Mouse (Mus musculus) embryonic facial prominence, embryonic 10.5 days (tissue): ENCODE measurements around the gene Hoxb9. TPM values are rescaled to one million over a fixed set of nuclear protein-coding genes. Genes with fewer than 3 reads are reported as not detected.

ENCODE experiments used
- DNase-seq: peaks from one replicate; pipeline ENCODE4 v3.0.0-alpha.2; 2017; ENCODE audit warnings: low spot score
- H3K27ac ChIP-seq: fragments of 300-500 bp; sonication (generic); replicated peaks from 2 replicates; pipeline ENCODE4 v1.5.1; 2016; ENCODE audit warnings: mild to moderate bottlenecking
- H3K27me3 ChIP-seq: fragments of 300-500 bp; sonication (generic); replicated peaks from 2 replicates; pipeline ENCODE4 v1.6.1; 2016; ENCODE audit warnings: low read depth, mild to moderate bottlenecking; ENCODE audit not compliant: poor library complexity, severe bottlenecking
- H3K36me3 ChIP-seq: fragments of 300-500 bp; sonication (generic); replicated peaks from 2 replicates; pipeline ENCODE4 v1.6.1; 2016; ENCODE audit warnings: mild to moderate bottlenecking, moderate library complexity
- H3K4me1 ChIP-seq: fragments of 300-500 bp; sonication (generic); 2 replicates; pipeline ENCODE4 v1.6.1; 2016
- H3K4me3 ChIP-seq: fragments of 300-500 bp; sonication (generic); 2 replicates; pipeline ENCODE4 v1.5.1; 2016; ENCODE audit warnings: mild to moderate bottlenecking, moderate library complexity
- H3K9me3 ChIP-seq: fragments of 300-500 bp; sonication (generic); 2 replicates; pipeline ENCODE4 v1.6.1; 2016; ENCODE audit warnings: mild to moderate bottlenecking
- WGBS: fragments of 180-500 bp; shearing (Covaris S2); methylation state at CpG from one replicate; pipeline ENCODE4 v1.1.7; 2016; 5-methylcytosine and 5-hydroxymethylcytosine counted together
- polyA plus RNA-seq: library from polyadenylated mRNA; unstranded; fragments of >200 nt; fragmentation: Nextera tagmentation; extraction: Ambion mirVana; gene quantifications from 2 replicates; pipeline ENCODE4 v1.2.1, GENCODE M21; 2016

Gene Hoxb9
- polyA plus RNA-seq, 1 experiment from 2014 or later: not detected

DNA sequence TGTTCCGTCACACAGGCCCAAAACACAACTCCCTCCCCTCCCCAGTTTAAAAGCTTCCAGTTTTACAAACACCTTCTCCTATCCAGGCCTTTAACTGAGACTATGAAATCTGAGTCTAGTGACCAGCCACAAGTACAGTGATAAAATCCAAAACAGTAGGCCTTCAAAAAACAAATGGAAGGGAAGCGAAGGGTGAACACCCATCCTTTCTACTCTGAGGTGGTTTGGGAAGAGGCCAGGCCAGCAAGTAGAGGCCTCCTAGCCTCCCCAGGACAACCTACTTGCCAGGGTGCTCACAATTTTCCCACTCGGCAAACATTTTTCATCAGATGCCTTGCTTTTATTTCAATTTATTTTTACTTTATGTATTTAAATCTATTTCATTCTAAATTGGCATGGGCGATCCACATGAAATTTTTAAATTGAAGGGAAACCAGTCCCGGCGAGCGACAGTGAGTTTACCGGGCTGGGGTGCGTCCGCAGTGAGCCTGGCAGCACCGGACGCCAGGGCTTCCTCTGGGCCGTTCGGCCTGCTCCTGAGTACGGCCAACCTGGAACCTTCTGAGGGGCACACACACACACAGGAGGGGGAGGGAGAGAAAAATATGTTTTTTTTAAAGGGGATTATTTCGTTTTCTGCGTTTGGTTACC lies 19.6 kb downstream of the Hoxb9 start:
- H3K27me3 ChIP-seq: peaks cover 100% of the 10 kb centered on the region
- WGBS: 2% methylated on average over 17 of the region's 17 CpGs

DNA sequence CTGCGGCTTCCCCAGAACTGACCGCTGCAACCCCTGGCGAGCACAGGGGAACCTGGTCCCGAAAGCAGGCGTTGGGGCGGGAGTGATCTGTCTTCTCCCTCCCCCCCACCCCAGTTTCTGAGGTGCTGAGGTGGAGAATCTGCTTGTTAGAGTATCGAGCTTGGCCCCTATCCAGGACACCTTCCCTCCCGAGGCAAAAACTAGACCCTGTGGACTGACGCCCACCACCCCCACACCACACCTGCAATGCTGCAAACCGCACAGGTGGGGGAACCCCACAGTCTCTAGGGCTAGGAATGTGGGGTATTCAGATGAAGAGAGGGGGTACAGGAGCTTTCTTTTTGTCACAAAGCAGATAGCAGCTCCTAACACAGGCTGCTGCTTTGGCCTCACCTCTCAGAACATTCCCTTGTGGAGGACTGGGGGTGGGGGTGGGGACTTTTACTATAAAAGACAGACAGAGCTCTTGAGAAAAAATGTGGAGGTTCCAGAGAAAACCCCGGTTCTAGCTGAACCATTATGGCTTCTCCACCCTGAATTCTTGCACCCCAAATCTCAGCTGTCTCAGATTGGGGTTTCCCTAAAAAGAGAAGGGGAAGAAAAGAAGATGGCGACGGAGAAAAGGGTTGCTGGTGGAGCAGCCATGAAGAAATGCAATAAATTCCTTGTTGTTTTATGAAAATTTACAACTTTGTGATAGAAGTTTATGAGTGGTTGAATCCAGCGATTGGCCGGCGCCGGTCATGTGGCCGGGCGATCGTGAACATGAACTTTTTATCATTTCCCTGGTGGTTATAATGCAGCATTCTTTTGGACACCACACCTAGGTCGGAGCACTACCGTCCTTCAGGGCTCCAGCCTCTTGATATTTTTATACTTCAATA lies 20.7 kb downstream of the Hoxb9 start, which contains the start of gene Hoxb6:
Hoxb6 (plus strand) TSS at position 796 of the 884 bp plus-strand sequence.
- no peak within 1 kb of the TSS for H3K27ac ChIP-seq
- DNase-seq: no peak
- H3K27me3 ChIP-seq: peaks cover 100% of the 10 kb centered on the region
- no peaks in the 10 kb centered on the region for H3K9me3 ChIP-seq
- peaks cover 1% of the 10 kb centered on the region; the same call in 1 of the 2 replicates for H3K4me1 ChIP-seq
- WGBS: 2% methylated on average over 22 of the region's 22 CpGs
- no peak within 1 kb of the TSS for H3K4me3 ChIP-seq
- no peaks in the 10 kb centered on the region for H3K36me3 ChIP-seq

More for the DNA sequence above, 19.6 kb downstream of the Hoxb9 start:
- H3K36me3 ChIP-seq: no peaks in the 10 kb centered on the region
- peaks cover 5% of the 10 kb centered on the region; the same call in 1 of the 2 replicates for H3K4me1 ChIP-seq
- no peaks in the 10 kb centered on the region for H3K9me3 ChIP-seq
- H3K27ac ChIP-seq: no peak overlapping the region
- no peak overlapping the region for H3K4me3 ChIP-seq
- DNase-seq: no peak

DNA sequence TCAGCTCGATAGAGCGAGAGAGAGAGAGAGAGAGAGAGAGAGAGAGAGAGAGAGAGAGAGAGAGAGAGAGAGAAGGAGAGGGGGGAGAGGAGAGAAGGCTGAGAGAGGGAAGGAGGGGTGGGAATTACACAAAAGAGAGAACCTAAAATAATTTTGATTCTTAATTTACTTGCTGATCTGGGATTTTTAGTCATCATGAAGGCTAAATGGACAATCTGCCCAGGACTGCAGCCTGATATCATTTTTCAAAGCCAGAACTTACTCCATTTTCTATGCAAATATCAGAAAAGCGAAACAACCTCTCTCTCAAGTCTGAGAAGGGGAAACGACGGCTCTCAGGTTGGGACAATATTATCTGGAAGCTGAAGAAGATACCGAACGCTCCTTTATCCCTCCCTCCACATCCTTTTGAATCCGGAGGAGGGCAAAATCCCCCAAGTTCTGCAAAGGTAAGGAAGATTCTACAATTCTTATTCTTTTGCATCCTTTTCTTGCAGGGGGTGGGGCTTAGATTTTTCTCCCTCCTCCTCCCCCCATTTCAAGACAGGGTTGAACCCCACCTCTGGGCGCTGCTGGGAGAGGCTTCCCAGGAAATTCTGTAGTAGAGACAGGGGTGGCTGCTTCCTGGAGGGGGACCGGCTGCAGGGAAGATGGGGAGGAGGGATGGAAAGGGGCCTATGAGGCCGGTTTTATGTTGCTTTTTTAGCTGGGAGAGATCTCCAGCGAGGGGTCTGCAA lies 21.5 kb downstream of the Hoxb9 start:
- peaks cover 100% of the 10 kb centered on the region for H3K27me3 ChIP-seq
- no peak for DNase-seq
- H3K36me3 ChIP-seq: no peaks in the 10 kb centered on the region
- H3K27ac ChIP-seq: no peak overlapping the region
- no peaks in the 10 kb centered on the region for H3K4me1 ChIP-seq
- H3K4me3 ChIP-seq: no peak overlapping the region
- under 1% methylated on average over 12 of the region's 12 CpGs for WGBS
- H3K9me3 ChIP-seq: no peaks in the 10 kb centered on the region

DNA sequence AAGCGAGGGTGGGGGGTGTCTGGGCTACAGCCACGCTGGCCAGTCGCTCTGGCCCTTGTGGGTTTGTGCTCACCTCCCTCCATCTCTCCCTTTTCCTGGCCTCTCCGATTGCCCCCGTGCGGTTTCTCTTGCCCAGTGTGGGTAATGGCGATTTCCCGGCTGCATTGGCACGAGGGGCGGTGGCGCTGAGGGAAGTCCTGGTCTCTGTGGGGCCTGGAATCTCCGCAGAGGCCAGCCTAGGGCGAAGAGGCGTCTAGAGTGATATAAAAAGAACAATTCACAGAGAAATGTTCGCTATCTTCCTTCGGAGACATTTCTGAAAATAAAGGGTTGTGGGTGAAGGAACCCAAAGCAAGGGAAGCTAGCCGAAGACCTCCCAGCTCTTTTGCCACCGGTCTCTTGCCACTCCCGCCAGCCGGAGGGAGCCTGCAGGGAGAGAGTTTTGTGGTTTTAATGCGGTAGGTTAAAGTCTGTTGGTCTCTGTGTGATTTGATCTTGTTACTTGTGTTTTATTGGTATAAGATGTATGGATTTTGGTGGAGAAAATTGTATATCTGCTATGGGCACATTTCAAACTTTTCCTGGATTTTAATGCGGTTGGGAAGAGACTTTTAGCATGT lies 22.2 kb downstream of the Hoxb9 start:
- no peak overlapping the region for H3K27ac ChIP-seq
- WGBS: 1% methylated on average over 22 of the region's 22 CpGs
- no peak overlapping the region for H3K4me3 ChIP-seq
- H3K27me3 ChIP-seq: peaks cover 100% of the 10 kb centered on the region
- no peaks in the 10 kb centered on the region for H3K4me1 ChIP-seq
- H3K9me3 ChIP-seq: no peaks in the 10 kb centered on the region
- H3K36me3 ChIP-seq: no peaks in the 10 kb centered on the region
- DNase-seq: no peak

DNA sequence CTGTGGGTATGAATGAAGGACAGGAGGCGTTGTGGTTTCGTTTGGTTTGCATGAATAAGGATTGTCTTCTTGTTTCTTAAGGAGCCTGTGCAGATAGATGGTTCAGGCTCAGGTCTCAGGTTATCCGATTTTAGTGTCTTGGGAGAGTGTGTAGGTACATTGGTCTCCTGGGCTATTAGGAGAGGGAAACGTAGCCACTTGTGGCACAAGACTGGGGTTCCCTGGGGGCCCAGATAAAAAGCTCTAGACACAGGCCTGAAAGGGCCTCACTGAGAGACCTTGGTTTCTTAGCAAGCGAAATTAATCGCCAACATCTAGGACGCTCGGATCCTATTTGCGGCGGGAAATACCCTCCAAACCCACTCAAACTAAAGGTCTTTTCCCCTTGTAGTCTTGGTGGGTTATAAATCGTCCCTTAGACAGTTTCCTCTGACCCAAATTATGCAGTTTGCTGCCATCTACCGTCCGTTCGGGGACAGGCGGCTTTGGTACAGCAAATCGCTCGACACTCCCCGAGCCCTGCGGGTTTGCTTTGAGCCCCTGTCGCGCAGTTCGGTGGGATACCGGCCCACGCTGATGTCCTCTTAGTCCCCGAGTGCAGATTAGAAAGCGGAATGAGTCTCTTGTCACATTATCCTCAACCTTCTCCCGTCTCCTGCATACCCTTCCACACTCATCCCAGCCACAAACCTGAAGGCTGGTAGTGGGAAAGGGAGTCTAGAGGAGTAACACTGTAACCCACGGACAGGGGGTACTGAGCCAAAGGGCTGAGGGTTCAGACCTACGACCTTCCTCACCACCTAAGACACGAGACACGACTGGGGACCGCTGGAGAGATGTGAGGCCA lies 23.2 kb downstream of the Hoxb9 start:
- Histone ChIP-seq H3K4me3 (no peak overlapping the region), H3K27me3 (peaks cover 100% of the 10 kb centered on the region), H3K9me3 (no peaks in the 10 kb centered on the region), H3K36me3 (no peaks in the 10 kb centered on the region), H3K27ac (no peak overlapping the region), H3K4me1 (peaks cover 4% of the 10 kb centered on the region)
- peak; percentile 82 for DNase-seq
- WGBS: under 1% methylated on average over 32 of the region's 32 CpGs

DNA sequence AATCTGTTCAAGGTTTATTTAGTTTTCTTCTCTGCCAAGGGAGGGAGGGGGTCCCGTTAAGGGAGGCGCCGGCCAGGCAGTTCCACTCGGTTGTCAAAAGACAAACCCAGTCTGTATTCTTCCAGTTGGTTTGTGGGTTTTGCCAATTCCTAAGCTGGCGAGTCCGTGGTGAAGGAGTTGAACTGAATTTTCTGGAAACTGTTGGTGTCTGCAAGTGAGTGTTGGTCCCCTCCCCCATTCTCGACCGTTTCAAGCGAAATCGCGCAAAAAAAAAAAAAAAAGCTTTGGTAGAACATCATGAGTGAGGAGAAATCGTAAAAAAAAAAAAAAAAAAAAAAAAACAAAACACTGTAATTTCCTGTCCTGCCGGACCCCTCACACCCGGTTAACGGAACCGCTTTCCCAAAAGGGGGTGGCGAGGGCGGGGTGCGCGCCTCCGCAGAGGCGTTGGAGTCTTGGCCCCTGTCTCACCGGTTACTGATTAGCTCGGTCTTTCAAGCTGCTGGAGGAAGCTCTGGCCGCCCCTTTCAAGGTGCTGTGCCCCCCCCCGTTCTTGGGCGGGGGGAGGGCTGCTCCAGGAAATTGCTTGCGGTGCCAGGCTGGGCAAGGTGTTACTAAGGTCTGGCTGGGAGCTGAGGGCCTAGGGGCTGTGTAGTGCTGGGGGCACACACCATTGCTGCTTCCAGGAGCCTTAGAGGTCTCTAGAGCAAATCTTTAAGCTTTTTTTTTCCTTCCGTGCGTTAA lies 24.0 kb downstream of the Hoxb9 start:
- no peak for DNase-seq

DNA sequence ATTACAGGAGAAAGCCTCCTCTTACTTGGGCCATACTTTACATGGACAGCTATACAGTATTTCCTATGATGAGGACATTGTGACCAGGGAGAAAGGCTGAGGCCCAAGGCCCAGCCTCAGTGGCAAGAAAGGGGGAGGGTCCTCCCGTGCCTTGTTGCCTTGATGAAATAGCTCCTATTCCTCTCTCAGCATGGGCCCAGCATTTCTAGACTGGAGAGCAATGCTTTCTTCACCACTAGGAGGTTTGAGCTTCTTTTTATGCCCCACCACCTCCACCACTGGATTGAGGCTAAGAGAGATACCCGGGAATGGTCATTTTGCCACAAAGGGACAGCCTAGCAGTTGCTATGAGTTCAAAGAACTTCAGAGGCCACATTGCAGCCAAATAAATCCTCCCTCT lies 25.7 kb downstream of the Hoxb9 start:
- Histone ChIP-seq H3K27me3 (peaks cover 100% of the 10 kb centered on the region), H3K36me3 (no peaks in the 10 kb centered on the region), H3K4me1 (peaks cover 14% of the 10 kb centered on the region), H3K27ac (no peak overlapping the region), H3K4me3 (no peak overlapping the region), H3K9me3 (no peaks in the 10 kb centered on the region)
- WGBS: under 1% methylated on average over 2 of the region's 2 CpGs
- DNase-seq: no peak

More for the DNA sequence above, 24.0 kb downstream of the Hoxb9 start:
- Histone ChIP-seq H3K27ac (no peak overlapping the region), H3K4me1 (peaks cover 6% of the 10 kb centered on the region), H3K4me3 (no peak overlapping the region), H3K27me3 (peaks cover 100% of the 10 kb centered on the region), H3K9me3 (no peaks in the 10 kb centered on the region), H3K36me3 (no peaks in the 10 kb centered on the region)
- 1% methylated on average over 30 of the region's 30 CpGs for WGBS

DNA sequence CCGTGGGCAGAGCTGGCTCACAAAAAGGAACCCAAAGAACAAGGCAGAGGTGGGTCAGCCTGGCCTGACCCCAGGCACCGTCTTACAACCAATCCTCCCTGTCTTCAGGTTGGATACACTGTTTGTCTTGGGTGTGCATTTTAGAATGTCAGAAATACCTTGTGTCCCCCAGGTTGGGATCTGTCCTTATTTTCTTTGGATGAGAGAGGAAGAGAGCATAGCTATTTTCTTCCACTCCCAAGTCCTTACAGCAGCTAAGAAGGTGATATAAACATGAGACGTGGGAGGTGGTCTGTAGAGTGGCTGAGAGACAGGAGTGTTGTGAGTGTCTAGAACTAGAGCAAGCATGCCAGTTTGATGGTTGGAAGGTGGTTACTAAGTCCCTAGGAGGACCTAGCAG lies 26.2 kb downstream of the Hoxb9 start:
- Histone ChIP-seq H3K27me3 (peaks cover 100% of the 10 kb centered on the region), H3K4me1 (peaks cover 14% of the 10 kb centered on the region), H3K27ac (no peak overlapping the region), H3K36me3 (no peaks in the 10 kb centered on the region), H3K9me3 (no peaks in the 10 kb centered on the region), H3K4me3 (no peak overlapping the region)
- 1% methylated on average over 3 of the region's 3 CpGs for WGBS
- DNase-seq: no peak

DNA sequence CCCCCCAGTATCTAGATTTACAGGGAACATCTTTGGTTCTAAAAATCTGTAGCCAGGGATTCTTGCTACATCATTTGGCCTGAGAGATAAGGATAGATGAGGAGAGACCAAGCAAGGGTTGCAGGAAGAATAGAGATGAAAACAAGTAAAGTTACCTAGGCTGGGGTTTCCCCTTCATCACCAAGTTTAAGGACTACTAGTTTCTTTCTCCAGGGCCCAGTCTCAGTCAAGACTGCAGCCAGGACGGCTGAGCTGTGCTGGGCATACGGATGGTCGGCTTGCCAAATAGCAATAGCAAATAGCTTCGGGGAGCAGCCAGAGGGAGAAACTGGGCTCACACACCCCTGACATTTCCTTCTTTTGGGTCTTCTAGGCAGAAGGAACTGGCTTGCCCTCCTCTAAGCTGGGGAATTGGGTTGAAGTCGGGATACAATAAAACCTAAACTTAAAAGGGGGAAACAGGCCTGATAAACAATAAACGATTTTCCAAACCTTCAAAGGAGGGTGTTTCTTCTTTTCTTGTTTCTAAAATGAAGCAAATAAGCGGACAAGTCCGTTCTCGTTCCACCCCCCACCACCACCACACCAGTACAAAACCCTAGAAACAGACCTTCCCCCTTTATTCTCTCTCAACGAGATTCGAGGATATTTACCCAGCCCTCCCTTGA lies 26.8 kb downstream of the Hoxb9 start:
- no peaks in the 10 kb centered on the region for H3K36me3 ChIP-seq
- no peaks in the 10 kb centered on the region for H3K9me3 ChIP-seq
- H3K27ac ChIP-seq: no peak overlapping the region
- 3% methylated on average over 11 of the region's 11 CpGs for WGBS
- no peak overlapping the region for H3K4me3 ChIP-seq
- peaks cover 14% of the 10 kb centered on the region for H3K4me1 ChIP-seq
- DNase-seq: no peak
- peaks cover 100% of the 10 kb centered on the region for H3K27me3 ChIP-seq

DNA sequence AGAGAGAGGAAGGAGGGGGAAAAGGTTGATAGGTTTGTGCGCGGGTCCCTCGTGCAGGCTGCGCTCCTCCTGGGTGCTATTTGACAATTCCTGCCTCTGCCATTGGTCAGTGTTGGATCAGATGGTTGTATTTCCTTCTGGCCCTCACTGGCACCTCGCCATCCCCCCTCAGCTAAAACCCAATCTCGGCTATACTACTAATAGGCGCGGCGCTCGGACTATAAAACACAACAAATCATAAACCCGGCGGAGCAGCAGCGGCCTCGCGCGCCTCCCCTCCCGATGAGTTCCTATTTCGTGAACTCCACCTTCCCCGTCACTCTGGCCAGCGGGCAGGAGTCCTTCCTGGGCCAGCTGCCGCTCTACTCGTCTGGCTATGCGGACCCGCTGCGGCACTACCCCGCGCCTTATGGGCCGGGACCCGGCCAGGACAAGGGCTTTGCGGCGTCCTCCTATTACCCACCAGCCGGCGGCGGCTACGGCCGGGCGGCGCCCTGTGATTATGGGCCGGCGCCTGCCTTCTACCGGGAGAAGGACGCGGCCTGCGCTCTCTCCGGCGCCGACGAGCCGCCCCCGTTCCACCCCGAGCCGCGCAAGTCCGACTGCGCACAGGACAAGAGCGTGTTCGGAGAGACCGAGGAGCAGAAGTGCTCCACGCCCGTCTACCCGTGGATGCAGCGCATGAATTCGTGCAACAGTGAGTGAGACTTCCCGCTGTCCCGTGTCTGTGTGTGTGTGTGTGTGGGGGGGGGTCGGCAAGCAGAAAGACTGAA lies 27.8 kb downstream of the Hoxb9 start:
- Histone ChIP-seq H3K36me3 (no peaks in the 10 kb centered on the region), H3K27me3 (peaks cover 100% of the 10 kb centered on the region), H3K27ac (no peak overlapping the region), H3K9me3 (no peaks in the 10 kb centered on the region), H3K4me3 (no peak overlapping the region), H3K4me1 (peaks cover 21% of the 10 kb centered on the region)
- peak; percentile 70 for DNase-seq
- WGBS: under 1% methylated on average over 66 of the region's 66 CpGs
